Mouse (Mus musculus): ENCODE measurements around the gene Tmem222.

- TF ChIP-seq CTCF (IDR thresholded peaks at IDR 0.05; ENCODE audit: low read depth, low read length) (no peak), POLR2AphosphoS5 (IDR thresholded peaks at IDR 0.05; ENCODE audit: insufficient replicate concordance, low read depth, low read length) (no peak), TAL1 (conservative IDR thresholded peaks at IDR 0.05; ENCODE audit: low read depth, low read length) (no peak), GATA2 (IDR thresholded peaks at IDR 0.05; ENCODE audit: borderline replicate concordance, low read depth, low read length) (no peak), GATA1 (IDR thresholded peaks at IDR 0.05; ENCODE audit: borderline replicate concordance, low read length) (no peak)
These were observed 19.7 kb downstream of the Tmem222 start for GRCm38 (mm10) chr4:133257798-133258408.
